Mouse (Mus musculus): ENCODE data around the gene Ifit3. TPM values are rescaled to one million over a fixed set of nuclear protein-coding genes. Genes with fewer than 3 reads are reported as not detected.

The Ifit3 gene
- polyA plus RNA-seq, 2 experiments, result 0.79 to 1.1 TPM

GRCm38 (mm10) chr19:34550534-34551223, 32.7 kb upstream of the Ifit3 start, which contains the start of gene Ifit2:
Gene Ifit2, plus strand, starts transcription at chr19:34550694.
- Histone ChIP-seq H3K4me2 (ENCODE audit: low read depth) (peak within 1 kb of the TSS; percentile 71), H3K9me3 (ENCODE audit: control insufficient read depth, low read length) (no peaks in the 10 kb centered on the region), H3K27me3 (ENCODE audit: control insufficient read depth, insufficient read depth, low read length) (no peaks in the 10 kb centered on the region), H3K4me1 (replicated peaks; ENCODE audit: control insufficient read depth in 2 of 2, insufficient read depth in 2 of 2, low read length in 1 of 2) (peaks cover 0 to 4% of the 10 kb centered on the region in 2 experiments; a peak in 2 of 4 replicates), H3K4me3 (ENCODE audit: insufficient read depth in 1 of 2, low read depth in 2 of 2, low read length in 2 of 2) (peak within 1 kb of the TSS; percentile 58 to 95), H3K36me3 (replicated peaks; ENCODE audit: control insufficient read depth, insufficient read depth, low read depth) (no peaks in the 10 kb centered on the region), H3K9ac (replicated peaks) (peak within 1 kb of the TSS; percentile 56), H3K27ac (no peak within 1 kb of the TSS)
- DNase-seq (ENCODE audit: low read depth in 3 of 3, low spot score in 3 of 3) (peak; percentile 62 to 69 (median 66)), ATAC-seq (ENCODE audit: insufficient read depth) (peak; percentile 94)
- WGBS (ENCODE audit: insufficient replicate concordance), result under 1% methylated on average over 22 of the region's 22 CpGs
- peak; percentile 76 for TF ChIP-seq CTCF (IDR thresholded peaks at IDR 0.05; ENCODE audit: low read depth)
- TF ChIP-seq EP300 (IDR thresholded peaks at IDR 0.05; ENCODE audit: low read depth), result no peak

- ATAC-seq (ENCODE audit: insufficient read depth) (no peak), DNase-seq (ENCODE audit: low read depth in 3 of 3, low spot score in 3 of 3) (no peak)
- TF ChIP-seq EP300 (IDR thresholded peaks at IDR 0.05; ENCODE audit: low read depth) (no peak), CTCF (IDR thresholded peaks at IDR 0.05; ENCODE audit: low read depth) (no peak)
- H3K27me3 ChIP-seq (ENCODE audit: control insufficient read depth, insufficient read depth, low read length), result no peaks in the 10 kb centered on the region
- no peaks in the 10 kb centered on the region for H3K9me3 ChIP-seq (ENCODE audit: control insufficient read depth, low read length)
- H3K4me3 ChIP-seq (ENCODE audit: insufficient read depth in 1 of 2, low read depth in 2 of 2, low read length in 2 of 2), result no peak overlapping the region
- 62% methylated on average over 5 of the region's 5 CpGs for WGBS (ENCODE audit: insufficient replicate concordance)
- no peaks in the 10 kb centered on the region for H3K36me3 ChIP-seq (replicated peaks; ENCODE audit: control insufficient read depth, insufficient read depth, low read depth)
- no peak overlapping the region for H3K27ac ChIP-seq
- H3K9ac ChIP-seq (replicated peaks), result 0 out of 2 replicates have a peak overlapping the region, but pooled peaks have one; percentile 13
- H3K4me2 ChIP-seq (ENCODE audit: low read depth), result peak overlapping the region; percentile 31
- peaks cover 0 to 5% of the 10 kb centered on the region in 2 experiments; a peak in 2 of 4 replicates for H3K4me1 ChIP-seq (replicated peaks; ENCODE audit: control insufficient read depth in 2 of 2, insufficient read depth in 2 of 2, low read length in 1 of 2)
These were observed 31.4 kb upstream of the Ifit3 start for GRCm38 (mm10) chr19:34551981-34552380.

GRCm38 (mm10) chr19:34553021-34553420, 30.3 kb upstream of the Ifit3 start:
- Histone ChIP-seq H3K4me3 (ENCODE audit: insufficient read depth in 1 of 2, low read depth in 2 of 2, low read length in 2 of 2) (no peak overlapping the region), H3K9ac (replicated peaks) (no peak overlapping the region), H3K4me1 (replicated peaks; ENCODE audit: control insufficient read depth in 2 of 2, insufficient read depth in 2 of 2, low read length in 1 of 2) (peaks cover 0 to 5% of the 10 kb centered on the region in 2 experiments; a peak in 2 of 4 replicates), H3K36me3 (replicated peaks; ENCODE audit: control insufficient read depth, insufficient read depth, low read depth) (no peaks in the 10 kb centered on the region), H3K4me2 (ENCODE audit: low read depth) (no peak overlapping the region), H3K27ac (no peak overlapping the region), H3K9me3 (ENCODE audit: control insufficient read depth, low read length) (no peaks in the 10 kb centered on the region), H3K27me3 (ENCODE audit: control insufficient read depth, insufficient read depth, low read length) (no peaks in the 10 kb centered on the region)
- 63% methylated on average over 6 of the region's 6 CpGs for WGBS (ENCODE audit: insufficient replicate concordance)
- TF ChIP-seq EP300 (IDR thresholded peaks at IDR 0.05; ENCODE audit: low read depth), result no peak
- TF ChIP-seq CTCF (IDR thresholded peaks at IDR 0.05; ENCODE audit: low read depth), result no peak
- no peak for ATAC-seq (ENCODE audit: insufficient read depth)
- no peak for DNase-seq (ENCODE audit: low read depth in 3 of 3, low spot score in 3 of 3)

- H3K36me3 ChIP-seq (replicated peaks; ENCODE audit: control insufficient read depth, insufficient read depth, low read depth), result no peaks in the 10 kb centered on the region
- H3K27ac ChIP-seq, result no peak overlapping the region
- ATAC-seq (ENCODE audit: insufficient read depth) (no peak), DNase-seq (ENCODE audit: low read depth in 3 of 3, low spot score in 3 of 3) (no peak)
- no peak overlapping the region for H3K4me3 ChIP-seq (ENCODE audit: insufficient read depth in 1 of 2, low read depth in 2 of 2, low read length in 2 of 2)
- H3K9ac ChIP-seq (replicated peaks), result no peak overlapping the region
- H3K27me3 ChIP-seq (ENCODE audit: control insufficient read depth, insufficient read depth, low read length), result no peaks in the 10 kb centered on the region
- WGBS (ENCODE audit: insufficient replicate concordance), result 66% methylated on average over 3 of the region's 3 CpGs
- H3K9me3 ChIP-seq (ENCODE audit: control insufficient read depth, low read length), result no peaks in the 10 kb centered on the region
- H3K4me2 ChIP-seq (ENCODE audit: low read depth), result no peak overlapping the region
- TF ChIP-seq CTCF (IDR thresholded peaks at IDR 0.05; ENCODE audit: low read depth) (no peak), EP300 (IDR thresholded peaks at IDR 0.05; ENCODE audit: low read depth) (no peak)
- H3K4me1 ChIP-seq (replicated peaks; ENCODE audit: control insufficient read depth in 2 of 2, insufficient read depth in 2 of 2, low read length in 1 of 2), result peaks cover 0 to 5% of the 10 kb centered on the region in 2 experiments; a peak in 2 of 4 replicates
These were observed 29.8 kb upstream of the Ifit3 start for GRCm38 (mm10) chr19:34553522-34553921.

GRCm38 (mm10) chr19:34554061-34554460, 29.3 kb upstream of the Ifit3 start:
- peaks cover 0 to 5% of the 10 kb centered on the region in 2 experiments; a peak in 2 of 4 replicates for H3K4me1 ChIP-seq (replicated peaks; ENCODE audit: control insufficient read depth in 2 of 2, insufficient read depth in 2 of 2, low read length in 1 of 2)
- H3K4me3 ChIP-seq (ENCODE audit: insufficient read depth in 1 of 2, low read depth in 2 of 2, low read length in 2 of 2), result no peak overlapping the region
- TF ChIP-seq CTCF (IDR thresholded peaks at IDR 0.05; ENCODE audit: low read depth) (no peak), EP300 (IDR thresholded peaks at IDR 0.05; ENCODE audit: low read depth) (no peak)
- H3K9me3 ChIP-seq (ENCODE audit: control insufficient read depth, low read length), result no peaks in the 10 kb centered on the region
- ATAC-seq (ENCODE audit: insufficient read depth) (no peak), DNase-seq (ENCODE audit: low read depth in 3 of 3, low spot score in 3 of 3) (no peak)
- H3K27me3 ChIP-seq (ENCODE audit: control insufficient read depth, insufficient read depth, low read length), result no peaks in the 10 kb centered on the region
- no peak overlapping the region for H3K4me2 ChIP-seq (ENCODE audit: low read depth)
- no peak overlapping the region for H3K9ac ChIP-seq (replicated peaks)
- no peaks in the 10 kb centered on the region for H3K36me3 ChIP-seq (replicated peaks; ENCODE audit: control insufficient read depth, insufficient read depth, low read depth)
- H3K27ac ChIP-seq, result no peak overlapping the region

Data from liver, embryonic 14.5 days (tissue).